Mouse (Mus musculus) heart, adult 11 months (tissue): ENCODE measurements at regions not wholly inside any gene's neighbourhood (a gene's known extent, or its start where the extent isn't known, plus 50 kb on each side); places are given as distances from the start of the nearest gene placed in this dataset.
A peak's percentile ranks its signal among the peaks of the same experiment; 100 is the strongest.

Experiments
- DNase-seq: peaks from one replicate; pipeline ENCODE4 v3.0.0; 2022

- DNase-seq: peak; percentile 74
Measured at GRCm38 (mm10) chr3:52754401-52754800, 262.6 kb downstream of the Cog6 start.

- DNase-seq: no peak
Measured at GRCm38 (mm10) chr3:52746917-52747316, 270.1 kb downstream of the Cog6 start.

- DNase-seq: peak; percentile 92
Measured at GRCm38 (mm10) chr3:52744334-52744733, 272.7 kb downstream of the Cog6 start.

GRCm38 (mm10) chr3:52740466-52741026 lies 276.5 kb downstream of the Cog6 start:
- DNase-seq: no peak

GRCm38 (mm10) chr3:52739526-52739925 lies 277.5 kb downstream of the Cog6 start:
- peak; percentile 73 for DNase-seq

- peak; percentile 74 for DNase-seq
Measured at GRCm38 (mm10) chr3:52738386-52738785, 278.7 kb downstream of the Cog6 start.

GRCm38 (mm10) chr3:52735939-52736338 lies 281.1 kb downstream of the Cog6 start:
- peak; percentile 22 for DNase-seq

DNA sequence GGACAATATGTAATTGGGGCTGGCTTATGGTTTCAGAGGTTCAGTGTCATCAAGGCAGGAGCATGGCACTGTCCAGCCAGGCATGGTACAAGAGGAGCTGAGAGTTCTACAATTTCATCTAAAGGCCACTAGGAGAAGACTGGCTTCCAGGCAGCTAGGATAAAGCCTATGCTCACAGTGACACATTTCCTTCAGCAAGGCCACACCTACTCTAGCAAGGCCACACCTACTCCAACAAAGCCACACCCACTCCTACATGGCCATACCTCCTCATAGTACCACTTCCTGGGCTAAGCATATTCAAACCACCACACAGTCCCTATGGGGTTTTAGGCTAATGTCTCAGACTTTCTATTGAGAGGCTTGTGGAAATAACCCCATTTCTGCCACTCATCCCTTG lies 285.1 kb downstream of the Cog6 start:
- DNase-seq: peak; percentile 67

DNA sequence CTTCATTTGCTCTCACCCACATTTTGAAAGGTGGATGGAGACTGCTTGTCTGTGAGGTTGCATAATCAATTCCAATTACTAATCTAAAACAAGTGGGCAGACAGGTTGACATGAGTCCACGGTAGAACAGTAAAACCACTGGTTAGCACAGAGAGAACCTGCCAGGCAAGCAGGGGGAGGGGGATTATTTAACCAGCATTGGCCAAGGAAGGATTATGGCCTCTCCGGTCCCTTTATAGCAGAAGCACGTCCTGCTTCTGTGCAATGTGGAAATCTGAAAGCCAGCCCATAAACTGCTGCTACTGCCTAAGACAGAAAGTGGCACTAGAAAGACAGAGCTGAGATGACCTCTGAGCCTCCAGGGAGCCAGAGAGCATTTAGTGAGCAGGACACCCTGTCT lies 285.5 kb downstream of the Cog6 start:
- DNase-seq: peak; percentile 56

- no peak for DNase-seq
Measured at GRCm38 (mm10) chr3:52729731-52730130, 287.3 kb downstream of the Cog6 start.

DNA sequence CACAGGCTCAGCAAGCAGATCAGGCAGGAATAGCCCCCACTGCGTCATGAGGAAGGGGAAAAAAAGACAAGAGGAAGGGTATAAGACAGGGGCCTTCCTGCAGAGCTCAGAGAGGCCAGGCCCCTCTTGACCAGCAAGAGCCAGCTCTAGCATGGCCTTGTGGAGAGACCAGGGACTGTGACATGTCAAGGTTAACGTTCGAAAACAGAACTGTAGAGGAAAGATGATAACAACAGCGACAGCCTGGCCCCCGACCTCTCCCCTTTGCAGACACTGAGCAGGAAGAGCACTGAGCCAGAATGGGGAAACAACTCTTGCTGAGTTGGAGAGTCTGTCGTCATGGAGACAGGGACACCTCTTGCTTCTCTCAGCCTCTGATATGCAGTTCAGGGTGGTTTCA lies 288.2 kb downstream of the Cog6 start:
- DNase-seq: peak; percentile 71

- peak; percentile 75 for DNase-seq
Measured at GRCm38 (mm10) chr3:52728426-52728825, 288.6 kb downstream of the Cog6 start.

- peak; percentile 62 for DNase-seq
Measured at GRCm38 (mm10) chr3:52724354-52724753, 292.7 kb downstream of the Cog6 start.

- DNase-seq: peak; percentile 35
Measured at GRCm38 (mm10) chr3:52722946-52723345, 294.1 kb downstream of the Cog6 start.

DNA sequence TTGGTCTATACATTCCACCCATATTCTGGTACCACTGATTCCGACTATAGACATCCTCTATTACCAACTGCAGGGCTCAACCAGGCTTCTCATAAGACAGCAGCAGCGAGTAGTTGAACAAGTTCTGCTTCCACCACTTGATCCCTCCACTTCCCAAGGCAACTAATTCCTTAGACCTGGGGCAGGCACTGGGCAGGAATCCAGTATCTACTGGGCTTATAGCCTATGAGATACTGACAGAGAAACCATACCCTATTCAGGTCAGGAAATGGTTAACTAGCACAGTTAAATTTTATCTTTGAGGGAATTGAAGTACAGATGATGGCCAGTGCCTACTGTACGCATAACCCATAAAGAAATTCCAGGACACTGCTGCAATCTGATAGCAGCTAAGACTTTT lies 297.9 kb downstream of the Cog6 start:
- peak; percentile 13 for DNase-seq

- no peak for DNase-seq
Measured at GRCm38 (mm10) chr3:52717324-52717723, 299.7 kb downstream of the Cog6 start.

DNA sequence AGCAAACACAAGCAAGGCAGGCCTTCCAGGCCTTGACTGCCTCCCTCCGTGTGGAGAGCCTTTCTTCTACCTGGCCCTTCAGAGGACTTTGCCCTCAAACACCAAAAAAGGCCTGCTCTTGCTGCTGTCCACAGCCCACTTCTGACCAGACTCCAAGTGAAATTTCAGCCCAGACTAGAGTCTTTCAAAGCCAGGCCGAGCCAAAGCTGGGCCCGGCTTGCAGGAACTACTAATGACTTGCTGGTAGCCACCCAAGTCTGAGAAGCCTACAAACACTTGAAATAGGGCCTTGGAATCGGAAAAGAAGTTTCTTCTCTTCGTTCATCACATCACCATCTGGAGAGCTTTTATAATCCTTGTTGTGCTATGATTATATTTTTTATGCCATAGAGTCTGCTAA lies 304.9 kb downstream of the Cog6 start:
- DNase-seq: peak; percentile 91

DNA sequence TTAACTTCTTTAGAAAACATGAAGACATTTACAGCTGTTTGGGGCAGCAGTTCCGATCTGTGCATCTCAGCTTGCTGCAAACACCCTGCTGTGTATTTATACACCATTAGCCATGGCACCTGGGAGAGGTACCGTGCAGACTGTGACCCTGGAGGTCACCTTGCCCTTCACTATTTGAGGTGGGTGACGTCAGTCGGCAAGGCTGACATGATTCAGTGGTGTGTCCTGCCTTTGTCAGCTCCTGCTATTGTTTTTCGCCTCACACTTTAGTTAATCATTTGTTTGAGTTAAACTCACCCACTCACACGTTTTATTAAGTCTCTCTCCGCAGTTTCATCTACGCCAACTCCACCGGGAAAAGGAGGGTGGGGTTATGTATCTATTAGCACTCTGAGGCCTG lies 305.9 kb downstream of the Cog6 start:
- peak; percentile 74 for DNase-seq

DNA sequence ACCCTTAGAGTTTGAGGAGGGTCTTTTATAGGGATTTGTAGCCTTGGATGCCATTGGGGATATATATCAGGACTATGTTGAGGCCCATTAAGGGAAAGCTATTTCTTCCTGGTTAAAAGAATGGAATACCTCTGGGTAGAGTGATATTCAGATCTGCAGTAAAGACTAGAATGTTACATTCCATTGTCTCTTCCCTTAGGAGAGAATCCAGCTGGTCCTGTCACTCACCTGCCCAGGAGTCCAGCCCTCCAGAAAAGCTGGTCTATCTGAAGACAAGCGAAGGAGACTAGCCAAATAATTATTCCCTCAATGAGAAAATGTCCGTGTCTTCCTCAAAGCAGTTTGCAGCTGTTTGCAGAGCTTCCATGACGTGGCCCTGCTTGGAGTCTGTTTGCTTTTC lies 308.3 kb downstream of the Cog6 start:
- peak; percentile 54 for DNase-seq

DNA sequence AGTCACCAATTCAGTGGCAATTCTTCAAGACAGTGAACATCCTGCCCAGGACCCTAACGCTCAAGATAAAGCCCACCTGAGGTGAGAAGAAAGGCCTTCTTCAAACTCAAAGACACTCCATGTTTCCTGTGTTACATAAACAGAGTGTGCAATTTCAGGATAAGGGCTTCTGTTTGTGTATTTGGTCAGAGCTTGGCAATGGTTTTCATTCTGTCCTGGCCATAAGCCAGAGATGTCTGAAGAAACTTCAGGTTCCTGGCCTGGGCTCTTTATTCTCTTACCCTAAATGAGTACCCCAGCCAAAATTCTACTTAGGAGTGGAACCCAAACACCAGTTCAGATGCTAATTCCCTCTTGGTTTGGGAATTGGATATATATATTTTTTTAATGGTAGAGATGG lies 308.7 kb downstream of the Cog6 start:
- DNase-seq: peak; percentile 88

GRCm38 (mm10) chr3:52706626-52707025 lies 310.4 kb downstream of the Cog6 start:
- DNase-seq: peak; percentile 36

DNA sequence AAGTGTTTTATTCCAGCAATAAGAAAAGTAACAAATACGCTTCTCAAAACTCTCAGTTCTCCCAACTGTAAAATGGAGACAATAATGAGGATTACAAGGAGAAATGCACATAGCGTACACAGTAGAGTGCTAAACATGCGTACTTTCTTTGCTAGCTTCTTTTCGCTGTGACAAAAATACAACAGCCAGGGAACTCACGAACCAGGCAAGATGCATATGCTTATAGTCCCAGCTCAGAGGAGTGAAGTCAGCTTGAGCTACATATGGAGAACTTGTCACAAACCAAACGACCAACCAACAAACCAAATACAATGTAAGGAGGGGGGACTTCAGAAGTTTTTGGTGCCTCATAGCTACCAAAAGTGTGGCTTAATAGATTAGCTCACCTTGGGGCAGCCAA lies 313.3 kb downstream of the Cog6 start:
- peak; percentile 19 for DNase-seq

- peak; percentile 29 for DNase-seq
Measured at GRCm38 (mm10) chr3:52702962-52703361, 314.1 kb downstream of the Cog6 start.

- DNase-seq: peak; percentile 2
Measured at GRCm38 (mm10) chr3:52701601-52702000, 315.4 kb downstream of the Cog6 start.

DNA sequence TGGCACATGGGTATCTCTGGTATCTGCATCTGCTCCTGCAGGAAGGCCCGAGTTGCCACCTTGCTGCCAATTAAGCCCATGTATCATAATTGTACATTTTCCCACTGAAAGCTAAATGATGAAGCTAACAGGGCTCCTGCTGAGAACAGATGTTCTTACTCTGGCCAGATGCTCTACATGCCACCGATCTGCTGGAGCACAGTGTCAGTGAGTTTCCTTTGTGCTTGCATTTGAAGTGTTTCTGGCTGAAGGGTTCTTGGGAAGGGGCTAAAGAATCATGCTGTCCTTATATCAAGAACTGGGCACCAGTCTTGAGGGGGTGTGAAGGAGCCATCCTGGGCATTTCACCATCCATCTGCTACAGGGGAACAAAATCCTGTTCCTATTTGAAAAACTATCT lies 323.2 kb downstream of the Cog6 start:
- peak; percentile 79 for DNase-seq
